Mouse (Mus musculus) hindbrain, embryonic 16.5 days (tissue): ENCODE data around the gene Wbp1. TPM values are rescaled to one million over a fixed set of nuclear protein-coding genes. Genes with fewer than 3 reads are reported as not detected.
A peak's percentile ranks its signal among the peaks of the same experiment; 100 is the strongest.

Experiments used
- ATAC-seq: fragments of 200-750 bp; cut with Nextera tagmentation; 2 replicates; pipeline ENCODE4 v1.8.0; 2017; ENCODE audit warnings: moderate TSS enrichment, moderate library complexity
- H3K27ac ChIP-seq: fragments of 300-500 bp; sonication (generic); 2 replicates; pipeline ENCODE4 v1.5.1; 2014; ENCODE audit warnings: low read depth, mild to moderate bottlenecking, control low read depth, low read length, moderate library complexity
- H3K27me3 ChIP-seq: fragments of 300-500 bp; sonication (generic); replicated peaks from 2 replicates; pipeline ENCODE4 v1.6.1; 2014; ENCODE audit warnings: low read length; ENCODE audit not compliant: control insufficient read depth, insufficient read depth
- H3K36me3 ChIP-seq: fragments of 300-500 bp; sonication (generic); 2 replicates; pipeline ENCODE4 v1.6.1; 2014; ENCODE audit warnings: mild to moderate bottlenecking, low read length, moderate library complexity, mixed read lengths; ENCODE audit not compliant: control insufficient read depth, insufficient read depth
- H3K4me1 ChIP-seq: fragments of 300-500 bp; sonication (generic); 2 replicates; pipeline ENCODE4 v1.6.1; 2014; ENCODE audit warnings: low read depth, low read length; ENCODE audit not compliant: control insufficient read depth, insufficient read depth
- H3K4me2 ChIP-seq: fragments of 300-500 bp; sonication (generic); 2 replicates; pipeline ENCODE4 v1.6.1; 2014; ENCODE audit warnings: mild to moderate bottlenecking, low read length, control low read depth, moderate library complexity
- H3K4me3 ChIP-seq: fragments of 300-500 bp; sonication (generic); 2 replicates; pipeline ENCODE4 v1.5.1; 2014; ENCODE audit warnings: mild to moderate bottlenecking, low read length, control low read depth, moderate library complexity
- H3K9ac ChIP-seq: fragments of 300-500 bp; sonication (generic); 2 replicates; pipeline ENCODE4 v1.6.1; 2014; ENCODE audit warnings: low read depth, mild to moderate bottlenecking, control low read depth, low read length, moderate library complexity
- H3K9me3 ChIP-seq: fragments of 300-500 bp; sonication (generic); 2 replicates; pipeline ENCODE4 v1.6.1; 2014; ENCODE audit warnings: mild to moderate bottlenecking, low read length, moderate library complexity; ENCODE audit not compliant: control insufficient read depth
- WGBS: fragments of 180-500 bp; shearing (Covaris S2); extraction: QIAGEN DNeasy Blood & Tissue Kit; methylation state at CpG from one replicate; pipeline ENCODE4 v1.1.7; 2014; 5-methylcytosine and 5-hydroxymethylcytosine counted together
- polyA plus RNA-seq: library from polyadenylated mRNA; unstranded; fragments of >200 nt; fragmentation: Nextera tagmentation; extraction: Ambion mirVana; gene quantifications from 2 replicates; pipeline ENCODE4 v1.2.1, GENCODE M21; 2015

The Wbp1 gene
- polyA plus RNA-seq, 1 experiment from 2014 or later = 146 TPM

GRCm38 (mm10) chr6:83145209-83145608, 23.9 kb upstream of the Wbp1 start:
- no peak overlapping the region for H3K4me2 ChIP-seq

GRCm38 (mm10) chr6:83142886-83143285, 21.5 kb upstream of the Wbp1 start:
- H3K36me3 ChIP-seq = no peaks in the 10 kb centered on the region
- peaks cover 11% of the 10 kb centered on the region for H3K4me1 ChIP-seq
- WGBS = 35% methylated on average over 11 of the region's 11 CpGs
- H3K27me3 ChIP-seq = no peaks in the 10 kb centered on the region
- H3K27ac ChIP-seq = no peak overlapping the region
- H3K9me3 ChIP-seq = no peaks in the 10 kb centered on the region
- H3K4me3 ChIP-seq = peak overlapping the region; percentile 42
- ATAC-seq = no peak
- peak overlapping the region; percentile 18; the same call in 1 of the 2 replicates for H3K4me2 ChIP-seq
- no peak overlapping the region for H3K9ac ChIP-seq

More at GRCm38 (mm10) chr6:83145209-83145608, 23.9 kb upstream of the Wbp1 start:
- Histone ChIP-seq H3K9ac (no peak overlapping the region), H3K9me3 (no peaks in the 10 kb centered on the region), H3K27ac (no peak overlapping the region), H3K27me3 (no peaks in the 10 kb centered on the region), H3K4me3 (no peak overlapping the region), H3K36me3 (peaks cover 2% of the 10 kb centered on the region; the same call in 1 of the 2 replicates), H3K4me1 (peaks cover 8% of the 10 kb centered on the region)
- WGBS = 74% methylated on average over 2 of the region's 2 CpGs
- ATAC-seq = no peak

GRCm38 (mm10) chr6:83142211-83142731, 20.9 kb upstream of the Wbp1 start:
- ATAC-seq = peak; percentile 32; the same call in 1 of the 2 replicates
- Histone ChIP-seq H3K9ac (peak overlapping the region; percentile 75), H3K27ac (no peak overlapping the region), H3K36me3 (no peaks in the 10 kb centered on the region), H3K27me3 (no peaks in the 10 kb centered on the region), H3K4me3 (peak overlapping the region; percentile 42), H3K4me2 (peak overlapping the region; percentile 83), H3K9me3 (no peaks in the 10 kb centered on the region), H3K4me1 (peaks cover 11% of the 10 kb centered on the region)
- 3% methylated on average over 41 of the region's 41 CpGs for WGBS

GRCm38 (mm10) chr6:83141636-83142035, 20.3 kb upstream of the Wbp1 start:
- Histone ChIP-seq H3K4me1 (peaks cover 11% of the 10 kb centered on the region), H3K9me3 (no peaks in the 10 kb centered on the region), H3K9ac (peak overlapping the region; percentile 75), H3K27me3 (no peaks in the 10 kb centered on the region), H3K36me3 (no peaks in the 10 kb centered on the region), H3K4me2 (peak overlapping the region; percentile 83), H3K4me3 (peak overlapping the region; percentile 42), H3K27ac (no peak overlapping the region)
- 40% methylated on average over 4 of the region's 4 CpGs for WGBS
- no peak for ATAC-seq

GRCm38 (mm10) chr6:83140044-83140443, 18.7 kb upstream of the Wbp1 start:
- H3K4me2 ChIP-seq = no peak overlapping the region
- H3K9me3 ChIP-seq = no peaks in the 10 kb centered on the region
- no peak overlapping the region for H3K27ac ChIP-seq
- 85% methylated on average over 8 of the region's 8 CpGs for WGBS
- peaks cover 20% of the 10 kb centered on the region for H3K4me1 ChIP-seq
- no peaks in the 10 kb centered on the region for H3K36me3 ChIP-seq
- peaks cover 8% of the 10 kb centered on the region; the same call in 1 of the 2 replicates for H3K27me3 ChIP-seq
- H3K9ac ChIP-seq = no peak overlapping the region
- ATAC-seq = no peak
- no peak overlapping the region for H3K4me3 ChIP-seq

GRCm38 (mm10) chr6:83138056-83138455, 16.7 kb upstream of the Wbp1 start:
- peak overlapping the region; percentile 89 for H3K27ac ChIP-seq
- 2% methylated on average over 11 of the region's 11 CpGs for WGBS
- peaks cover 8% of the 10 kb centered on the region; the same call in 1 of the 2 replicates for H3K27me3 ChIP-seq
- peak; percentile 24 for ATAC-seq
- H3K9ac ChIP-seq = peak overlapping the region; percentile 58
- H3K4me2 ChIP-seq = peak overlapping the region; percentile 54
- no peaks in the 10 kb centered on the region for H3K9me3 ChIP-seq
- peaks cover 20% of the 10 kb centered on the region for H3K4me1 ChIP-seq
- H3K36me3 ChIP-seq = no peaks in the 10 kb centered on the region
- peak overlapping the region; percentile 38 for H3K4me3 ChIP-seq

GRCm38 (mm10) chr6:83137576-83137950, 16.2 kb upstream of the Wbp1 start:
- peak overlapping the region; percentile 89 for H3K27ac ChIP-seq
- H3K9ac ChIP-seq = peak overlapping the region; percentile 58
- no peaks in the 10 kb centered on the region for H3K36me3 ChIP-seq
- WGBS = 3% methylated on average over 12 of the region's 12 CpGs
- H3K27me3 ChIP-seq = peaks cover 8% of the 10 kb centered on the region; the same call in 1 of the 2 replicates
- peaks cover 19% of the 10 kb centered on the region for H3K4me1 ChIP-seq
- no peaks in the 10 kb centered on the region for H3K9me3 ChIP-seq
- peak overlapping the region; percentile 38 for H3K4me3 ChIP-seq
- peak overlapping the region; percentile 54 for H3K4me2 ChIP-seq
- ATAC-seq = peak; percentile 62

- no peaks in the 10 kb centered on the region for H3K36me3 ChIP-seq
- peak overlapping the region; percentile 38 for H3K4me3 ChIP-seq
- H3K4me2 ChIP-seq = peak overlapping the region; percentile 54
- peak; percentile 74 for ATAC-seq
- WGBS = under 1% methylated on average over 24 of the region's 26 CpGs
- H3K27ac ChIP-seq = peak overlapping the region; percentile 89
- peak overlapping the region; percentile 58 for H3K9ac ChIP-seq
- no peaks in the 10 kb centered on the region for H3K9me3 ChIP-seq
- peaks cover 8% of the 10 kb centered on the region; the same call in 1 of the 2 replicates for H3K27me3 ChIP-seq
- peaks cover 14% of the 10 kb centered on the region for H3K4me1 ChIP-seq
Observed at GRCm38 (mm10) chr6:83136881-83137575, 15.7 kb upstream of the Wbp1 start.

- H3K4me3 ChIP-seq = peak overlapping the region; percentile 38
- H3K4me2 ChIP-seq = peak overlapping the region; percentile 54
- WGBS = 18% methylated on average over 5 of the region's 5 CpGs
- H3K9ac ChIP-seq = no peak overlapping the region
- H3K27ac ChIP-seq = peak overlapping the region; percentile 89
- peaks cover 12% of the 10 kb centered on the region; the same call in 1 of the 2 replicates for H3K4me1 ChIP-seq
- ATAC-seq = no peak
- no peaks in the 10 kb centered on the region for H3K9me3 ChIP-seq
- H3K36me3 ChIP-seq = no peaks in the 10 kb centered on the region
- peaks cover 8% of the 10 kb centered on the region; the same call in 1 of the 2 replicates for H3K27me3 ChIP-seq
Observed at GRCm38 (mm10) chr6:83136291-83136880, 15.0 kb upstream of the Wbp1 start.
